Mouse (Mus musculus) neutrophil, adult 5-6 weeks (primary cell): ENCODE measurements around the gene Arhgap42. TPM values are rescaled to one million over a fixed set of nuclear protein-coding genes. Genes with fewer than 3 reads are reported as not detected.

Source experiments
- ATAC-seq: fragments of 151-379, 151-347 bp; 2 replicates; pipeline ENCODE4 v1.8.0; 2017; ENCODE audit warnings: mild to moderate bottlenecking, moderate TSS enrichment; ENCODE audit not compliant: insufficient number of reproducible peaks, poor library complexity, low FRiP score, severe bottlenecking; ENCODE audit errors: extremely low read depth
- total RNA-seq: library from RNA; stranded (forward); fragments of 200-1000 nt; gene quantifications from 2 replicates; pipeline ENCODE4 v1.2.3, GENCODE M21; 2017

Gene Arhgap42
- total RNA-seq, 1 experiment from 2014 or later = not detected

- no peak for ATAC-seq
Observed at GRCm38 (mm10) chr9:9158241-9158640, 80.7 kb downstream of the Arhgap42 start.

DNA sequence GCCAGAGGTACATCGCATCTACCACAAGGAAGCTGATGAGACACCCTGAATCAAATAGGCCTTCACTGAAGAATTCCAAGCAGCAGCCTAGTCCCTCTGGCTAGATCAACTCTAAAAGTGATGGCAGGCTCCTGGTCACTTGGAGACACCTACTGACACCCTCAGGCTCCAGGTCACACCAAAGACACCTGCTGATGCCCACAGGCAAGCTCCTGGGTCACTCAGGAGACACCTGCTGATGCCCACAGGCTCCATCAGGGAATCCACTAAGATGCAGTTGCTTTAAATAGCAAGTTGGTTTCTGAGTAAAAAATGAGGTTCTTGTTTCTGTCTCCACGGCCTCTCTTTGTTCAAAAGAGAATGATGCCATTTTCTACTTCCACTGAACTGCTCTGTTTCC is 81.5 kb downstream of the Arhgap42 start:
- ATAC-seq = no peak

DNA sequence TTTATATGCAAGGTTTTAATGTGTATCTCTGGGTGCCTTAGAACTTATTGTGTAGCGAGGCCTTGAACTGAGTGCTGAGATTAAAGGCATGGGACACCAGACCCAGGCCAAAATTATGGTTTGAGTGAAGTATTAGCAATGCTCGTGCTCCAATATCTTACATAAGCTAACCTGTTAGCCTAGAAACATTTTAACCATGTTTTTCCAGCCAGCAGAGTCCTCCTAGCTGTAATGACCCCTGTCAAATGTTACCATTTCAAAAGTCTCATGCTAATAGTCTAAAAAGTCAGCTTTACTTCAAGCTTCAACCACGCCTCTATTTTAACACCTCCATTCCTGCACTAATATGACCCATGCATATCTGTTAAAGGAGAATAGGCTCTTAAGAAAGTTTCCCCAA is 84.3 kb downstream of the Arhgap42 start:
- ATAC-seq = no peak

- ATAC-seq = no peak
Observed at GRCm38 (mm10) chr9:9144301-9145121, 94.4 kb downstream of the Arhgap42 start.

- ATAC-seq = no peak
Observed at GRCm38 (mm10) chr9:9143102-9143501, 95.8 kb downstream of the Arhgap42 start.

DNA sequence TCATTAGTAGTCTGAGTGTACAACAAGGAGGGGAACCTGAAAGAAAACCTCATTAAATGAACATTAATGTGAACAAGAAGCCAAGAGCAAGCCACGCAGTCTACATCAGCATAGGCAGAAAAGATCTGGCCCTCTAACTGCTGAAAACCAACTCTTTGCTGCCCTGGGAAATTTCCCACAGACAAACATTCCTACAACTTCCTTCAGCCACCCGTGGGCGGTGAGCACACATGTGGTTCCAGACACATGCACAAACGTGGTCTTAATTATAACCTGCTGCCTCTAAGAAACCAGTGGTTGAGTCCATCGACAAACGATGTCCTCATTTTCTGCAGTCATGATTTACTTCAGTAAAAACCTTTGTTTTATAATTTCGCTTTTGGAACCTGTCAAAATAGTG is 96.3 kb downstream of the Arhgap42 start:
- no peak for ATAC-seq

GRCm38 (mm10) chr9:9142144-9142543 is 96.8 kb downstream of the Arhgap42 start:
- ATAC-seq = no peak

DNA sequence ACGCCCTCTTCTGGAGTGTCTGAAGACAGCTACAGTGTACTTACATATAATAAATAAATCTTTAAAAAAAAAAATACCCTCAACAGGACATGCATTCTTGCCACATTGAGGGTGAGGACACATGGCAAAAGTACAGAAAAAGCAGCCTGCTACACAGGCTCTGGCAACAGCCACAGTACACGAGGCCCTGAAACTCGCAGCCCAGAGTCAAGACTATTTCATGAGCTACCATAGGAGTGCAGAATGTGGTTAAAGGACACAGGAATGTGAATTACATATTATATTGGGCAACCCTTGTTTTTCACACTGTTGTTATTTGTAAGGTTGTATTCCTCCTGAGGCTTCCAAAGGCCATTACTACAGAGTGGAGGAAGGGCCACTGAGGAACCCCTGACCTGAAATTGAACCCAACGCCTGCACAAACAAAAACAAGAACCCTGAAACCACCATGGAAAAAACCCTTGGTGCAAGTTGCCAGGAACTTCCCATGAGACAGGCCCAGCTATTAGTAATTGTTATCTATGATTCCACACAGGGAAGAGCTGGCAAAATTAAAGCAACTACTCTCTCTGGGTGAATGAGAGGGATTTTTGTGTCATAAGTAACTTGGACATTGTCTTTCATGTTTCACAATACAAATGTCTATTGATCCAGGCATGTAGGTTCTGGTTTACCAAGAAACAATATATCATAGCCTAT is 109.8 kb downstream of the Arhgap42 start:
- no peak for ATAC-seq

- ATAC-seq = no peak
Observed at GRCm38 (mm10) chr9:9127041-9127755, 111.7 kb downstream of the Arhgap42 start.

- no peak for ATAC-seq
Observed at GRCm38 (mm10) chr9:9124156-9124555, 114.7 kb downstream of the Arhgap42 start.

DNA sequence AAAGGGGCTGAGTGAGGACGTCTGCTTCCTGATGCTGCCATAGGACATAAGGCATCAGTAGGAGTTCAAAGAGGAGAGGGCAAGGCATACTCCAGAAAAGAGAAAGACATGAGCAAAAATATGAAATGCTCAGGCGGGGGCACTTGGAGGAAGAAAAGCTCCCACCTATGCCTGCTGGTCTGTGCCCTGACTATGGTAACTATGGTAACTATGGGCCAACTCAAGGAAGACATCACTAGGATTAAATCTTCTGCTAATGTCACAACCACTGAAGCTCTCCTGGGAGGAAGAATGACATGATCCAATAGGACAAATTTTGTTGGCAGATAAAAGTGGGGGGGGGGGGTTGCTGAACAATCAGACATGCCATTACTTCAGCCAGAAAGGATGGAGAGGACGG is 124.6 kb downstream of the Arhgap42 start:
- no peak for ATAC-seq

- ATAC-seq = no peak
Observed at GRCm38 (mm10) chr9:9113847-9114246, 125.1 kb downstream of the Arhgap42 start.

DNA sequence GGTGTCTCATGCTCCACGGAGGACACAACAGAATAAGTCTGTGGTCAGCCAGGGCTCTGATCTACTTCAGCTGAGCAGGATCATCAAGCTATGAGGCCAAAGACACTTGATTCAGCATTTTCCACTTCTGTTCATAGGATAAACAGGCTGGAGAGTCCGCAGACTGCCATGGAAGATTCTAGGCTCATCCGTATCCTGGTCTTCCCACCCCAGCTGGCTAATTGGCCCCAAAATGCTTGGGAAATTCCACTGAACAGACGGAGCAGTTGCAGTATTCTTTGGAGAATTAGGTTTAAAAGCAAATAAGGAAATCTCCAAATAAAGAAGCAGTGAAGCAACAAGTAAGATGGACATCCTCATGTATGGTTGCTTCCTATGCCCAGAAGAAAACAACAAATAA is 126.0 kb downstream of the Arhgap42 start:
- no peak for ATAC-seq

- no peak for ATAC-seq
Observed at GRCm38 (mm10) chr9:9107697-9108096, 131.2 kb downstream of the Arhgap42 start.

DNA sequence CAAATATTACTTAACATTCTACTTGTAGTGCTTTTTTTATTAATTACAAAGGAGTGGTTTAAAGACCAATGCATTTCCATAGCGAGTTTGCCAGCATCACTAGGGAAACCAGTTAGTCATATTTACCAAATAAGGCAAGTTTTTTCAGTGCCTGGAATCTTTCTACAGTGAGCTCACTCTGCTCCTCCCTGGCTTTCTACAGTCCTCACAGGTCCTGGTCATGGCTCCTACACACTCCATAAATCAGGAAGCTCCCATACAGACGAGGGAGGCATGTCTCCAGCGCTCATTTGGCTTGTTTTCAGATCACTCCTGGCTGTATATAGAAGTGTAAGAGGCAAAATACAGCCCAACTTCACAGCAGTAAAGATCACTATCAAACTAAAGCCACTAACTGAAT is 134.1 kb downstream of the Arhgap42 start:
- no peak for ATAC-seq

- ATAC-seq = no peak
Observed at GRCm38 (mm10) chr9:9102158-9102514, 136.8 kb downstream of the Arhgap42 start.

DNA sequence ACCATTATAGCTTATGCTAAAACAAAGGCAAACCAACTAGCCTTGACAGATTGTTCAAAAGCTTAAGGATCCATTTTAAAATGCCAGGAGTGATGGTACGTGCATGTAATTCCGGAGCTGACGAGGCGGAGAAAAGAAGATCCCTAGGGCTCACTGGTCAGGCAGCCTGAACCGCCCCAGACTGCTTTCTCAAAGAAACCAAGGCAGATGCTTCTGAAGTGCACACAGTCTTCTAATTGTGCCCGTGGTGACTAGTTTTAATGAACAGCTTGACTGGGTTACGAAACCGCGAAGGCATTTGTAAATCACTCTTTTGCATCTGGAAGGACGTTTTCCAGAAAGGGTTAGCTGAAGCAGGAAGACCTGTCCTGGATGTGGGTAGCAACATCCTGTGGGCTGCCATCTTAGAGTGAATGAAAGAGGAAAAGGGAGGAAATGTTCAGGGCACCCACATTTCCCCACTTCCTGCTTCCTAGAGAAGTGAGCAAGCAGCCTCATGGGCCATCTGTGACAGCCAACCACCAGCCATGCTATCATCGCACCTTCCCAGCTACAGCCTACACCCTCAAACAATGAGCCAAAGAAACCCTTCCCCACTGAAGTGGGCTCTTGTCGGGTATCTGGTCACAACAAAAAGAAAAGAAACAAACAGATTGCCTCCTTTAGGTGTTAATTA is 137.3 kb downstream of the Arhgap42 start:
- ATAC-seq = no peak

DNA sequence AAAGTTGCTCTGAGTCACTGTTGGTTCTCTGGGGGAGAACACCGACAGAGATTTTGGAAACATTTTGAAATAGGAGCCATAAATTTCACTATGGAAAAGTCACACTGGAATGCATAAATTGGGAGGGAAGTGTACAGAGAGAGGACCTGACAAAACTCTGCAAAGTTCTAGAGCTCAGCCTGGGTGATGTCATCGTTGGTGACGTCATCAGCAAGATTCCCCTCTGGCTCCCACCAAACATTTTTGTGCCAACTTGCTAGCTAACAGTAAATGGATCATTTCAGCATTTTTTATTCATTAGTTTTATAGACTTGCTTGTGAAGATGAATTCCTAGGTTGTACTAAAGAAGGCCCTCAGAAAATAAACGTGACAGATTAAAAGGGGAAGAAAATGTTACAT is 137.8 kb downstream of the Arhgap42 start:
- ATAC-seq = no peak

GRCm38 (mm10) chr9:9097835-9098234 is 141.1 kb downstream of the Arhgap42 start:
- ATAC-seq = no peak
